Mouse (Mus musculus): Measurements from ENCODE around the gene Iqschfp. TPM values are rescaled to one million over a fixed set of nuclear protein-coding genes. Genes with fewer than 3 reads are reported as not detected.
A peak's percentile ranks its signal among the peaks of the same experiment; 100 is the strongest.

Gene Iqschfp
- polyA plus RNA-seq, 1 experiment = not detected

DNA sequence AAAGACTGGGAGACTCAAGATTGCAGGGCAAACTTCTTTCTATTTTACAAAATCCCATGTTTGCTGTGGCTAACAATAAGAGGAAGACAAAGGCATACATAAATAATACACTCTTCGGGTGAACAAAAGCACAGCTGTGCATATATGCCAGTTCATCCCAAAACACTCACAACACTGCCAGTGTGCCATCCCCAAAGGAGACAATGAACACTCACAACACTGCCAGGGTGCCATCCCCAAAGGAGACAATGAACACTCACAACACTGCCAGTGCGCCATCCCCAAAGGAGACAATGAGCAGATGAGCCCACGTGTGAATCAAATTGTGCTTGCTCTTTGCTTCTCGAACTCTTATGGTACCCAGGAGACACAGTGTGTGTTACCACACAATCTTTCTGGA is 527.8 kb downstream of the Iqschfp start:
- Histone ChIP-seq H3K4me3 (ENCODE audit: insufficient read depth, low read depth, low read length) (no peak overlapping the region), H3K4me1 (ENCODE audit: control insufficient read depth, insufficient read depth, insufficient read length, low read length) (no peaks in the 10 kb centered on the region), H3K27ac (replicated peaks; ENCODE audit: low read depth, low read length) (no peak overlapping the region)

DNA sequence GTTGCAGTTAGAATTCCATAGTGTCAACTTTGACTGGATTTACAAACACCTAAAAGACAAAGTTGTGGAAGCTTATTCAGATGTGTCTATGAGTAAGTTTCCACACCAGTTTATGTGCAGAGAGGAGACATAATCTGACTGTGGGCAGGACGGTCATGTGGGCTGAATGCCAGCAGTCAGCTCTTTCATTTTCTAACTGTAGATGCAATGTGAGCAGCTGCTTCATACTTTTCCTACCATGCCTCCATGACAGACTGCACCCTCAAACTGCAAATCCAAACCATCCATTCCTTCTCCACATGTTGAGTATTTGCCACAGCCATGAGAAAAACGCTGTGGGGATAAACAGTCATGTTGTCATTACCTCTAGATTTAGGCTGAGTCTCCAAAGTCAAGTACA is 528.9 kb downstream of the Iqschfp start:
- H3K27ac ChIP-seq (replicated peaks; ENCODE audit: low read depth, low read length) = no peak overlapping the region
- no peaks in the 10 kb centered on the region for H3K4me1 ChIP-seq (ENCODE audit: control insufficient read depth, insufficient read depth, insufficient read length, low read length)
- no peak overlapping the region for H3K4me3 ChIP-seq (ENCODE audit: insufficient read depth, low read depth, low read length)

DNA sequence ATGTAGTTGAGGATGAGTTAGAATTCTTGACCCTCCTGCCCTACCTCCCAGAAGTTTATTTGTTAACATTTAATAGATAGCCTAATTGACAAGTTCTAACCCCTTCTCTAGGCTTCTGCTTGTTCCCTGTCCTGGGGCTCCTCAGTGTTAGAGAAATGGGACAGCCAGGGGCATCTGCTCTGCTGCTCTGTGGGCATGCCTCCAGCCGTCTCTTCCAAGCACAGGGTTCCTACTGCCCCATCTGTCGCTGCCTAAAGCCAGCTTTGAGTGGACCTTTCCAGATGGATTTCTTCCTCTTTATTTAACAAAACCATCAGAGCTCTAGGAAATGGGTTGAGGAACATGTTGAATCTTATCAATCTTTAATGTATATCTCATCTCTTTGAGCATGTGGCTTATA is 529.8 kb downstream of the Iqschfp start:
- Histone ChIP-seq H3K4me1 (ENCODE audit: control insufficient read depth, insufficient read depth, insufficient read length, low read length) (no peaks in the 10 kb centered on the region), H3K4me3 (ENCODE audit: insufficient read depth, low read depth, low read length) (no peak overlapping the region), H3K27ac (replicated peaks; ENCODE audit: low read depth, low read length) (no peak overlapping the region)

DNA sequence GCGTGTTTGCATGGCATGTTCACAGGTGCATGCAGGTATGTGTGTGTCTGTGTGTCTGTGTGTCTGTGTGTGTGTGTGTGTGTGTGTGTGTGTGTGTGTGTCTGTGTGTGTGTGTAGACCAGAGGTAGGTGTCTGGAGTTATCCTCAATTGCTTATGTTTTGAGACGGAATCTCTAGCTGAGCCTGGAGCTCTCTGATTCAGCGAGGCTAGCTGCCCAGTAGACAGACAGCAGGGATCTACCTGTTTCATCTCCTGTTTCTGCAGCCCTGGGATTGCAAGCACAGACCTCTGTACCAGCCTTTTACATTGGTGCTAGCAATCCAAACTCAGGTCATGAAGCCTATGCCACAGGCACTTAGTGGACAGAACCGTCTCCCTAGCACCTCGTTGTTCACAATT is 536.0 kb downstream of the Iqschfp start:
- H3K4me1 ChIP-seq (ENCODE audit: control insufficient read depth, insufficient read depth, insufficient read length, low read length) = peaks cover 5% of the 10 kb centered on the region; the same call in 1 of the 2 replicates
- H3K27ac ChIP-seq (replicated peaks; ENCODE audit: low read depth, low read length) = no peak overlapping the region
- H3K4me3 ChIP-seq (ENCODE audit: insufficient read depth, low read depth, low read length) = no peak overlapping the region

DNA sequence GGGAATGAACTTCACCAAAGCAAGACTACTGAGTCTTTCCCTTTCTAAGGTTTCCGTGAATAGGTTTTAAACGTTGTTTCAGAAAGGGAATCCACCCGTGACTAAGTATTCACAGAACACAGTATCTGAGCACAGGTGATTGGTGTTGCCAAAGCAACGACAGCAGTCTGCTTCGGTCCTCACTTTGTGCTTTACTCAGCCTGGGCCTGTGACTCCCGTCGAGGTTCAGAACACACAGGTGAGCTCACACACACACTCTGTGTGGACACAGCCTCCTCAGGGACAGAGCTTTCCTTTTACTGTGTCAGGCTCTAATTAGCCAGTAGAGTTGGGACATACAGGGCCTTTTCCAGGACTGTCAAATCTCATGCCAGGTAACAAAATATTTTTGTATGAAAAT is 542.4 kb downstream of the Iqschfp start:
- Histone ChIP-seq H3K27ac (replicated peaks; ENCODE audit: low read depth, low read length) (no peak overlapping the region), H3K4me1 (ENCODE audit: control insufficient read depth, insufficient read depth, insufficient read length, low read length) (peaks cover 5% of the 10 kb centered on the region; the same call in 1 of the 2 replicates), H3K4me3 (ENCODE audit: insufficient read depth, low read depth, low read length) (no peak overlapping the region)

DNA sequence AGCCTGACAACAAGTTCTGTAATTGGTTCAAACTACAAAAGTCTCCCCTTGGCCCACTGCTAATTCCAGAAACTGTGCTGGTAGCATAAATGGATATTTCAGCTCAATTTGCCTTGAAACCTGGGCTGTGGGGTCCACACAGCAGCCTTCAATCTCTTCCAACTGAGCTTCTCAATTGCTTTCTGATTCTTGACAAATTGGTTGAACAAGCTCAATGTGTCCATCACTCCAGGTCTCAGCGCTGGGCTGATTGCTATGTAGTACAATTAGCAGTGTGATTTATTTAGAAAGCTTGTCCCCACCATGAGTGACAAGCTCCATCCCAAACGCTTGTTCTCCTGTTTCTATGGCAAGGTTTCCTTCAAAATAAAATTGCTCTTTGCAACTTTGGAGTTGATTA is 542.9 kb downstream of the Iqschfp start:
- peaks cover 5% of the 10 kb centered on the region; the same call in 1 of the 2 replicates for H3K4me1 ChIP-seq (ENCODE audit: control insufficient read depth, insufficient read depth, insufficient read length, low read length)
- no peak overlapping the region for H3K27ac ChIP-seq (replicated peaks; ENCODE audit: low read depth, low read length)
- H3K4me3 ChIP-seq (ENCODE audit: insufficient read depth, low read depth, low read length) = no peak overlapping the region

DNA sequence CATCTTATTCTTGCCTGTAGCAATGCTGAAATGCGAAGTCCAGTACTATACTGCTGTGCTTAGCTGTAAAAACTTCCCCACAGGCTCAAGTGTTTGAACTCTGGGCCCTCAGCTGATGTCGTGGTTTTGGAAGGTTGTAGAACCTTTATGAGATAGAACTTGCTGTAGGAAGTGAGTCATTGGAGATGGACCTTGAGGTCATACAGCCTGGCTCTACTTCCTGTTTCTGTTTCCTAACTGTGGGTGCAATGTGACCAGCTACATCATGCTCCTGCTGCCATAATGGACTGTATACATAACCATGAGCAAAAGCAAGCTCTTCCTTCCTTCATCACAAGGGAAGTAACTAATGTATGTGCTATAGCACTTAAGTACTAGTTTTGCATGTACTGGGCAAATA is 556.4 kb downstream of the Iqschfp start:
- Histone ChIP-seq H3K4me3 (ENCODE audit: insufficient read depth, low read depth, low read length) (no peak overlapping the region), H3K27ac (replicated peaks; ENCODE audit: low read depth, low read length) (no peak overlapping the region), H3K4me1 (ENCODE audit: control insufficient read depth, insufficient read depth, insufficient read length, low read length) (no peaks in the 10 kb centered on the region)

DNA sequence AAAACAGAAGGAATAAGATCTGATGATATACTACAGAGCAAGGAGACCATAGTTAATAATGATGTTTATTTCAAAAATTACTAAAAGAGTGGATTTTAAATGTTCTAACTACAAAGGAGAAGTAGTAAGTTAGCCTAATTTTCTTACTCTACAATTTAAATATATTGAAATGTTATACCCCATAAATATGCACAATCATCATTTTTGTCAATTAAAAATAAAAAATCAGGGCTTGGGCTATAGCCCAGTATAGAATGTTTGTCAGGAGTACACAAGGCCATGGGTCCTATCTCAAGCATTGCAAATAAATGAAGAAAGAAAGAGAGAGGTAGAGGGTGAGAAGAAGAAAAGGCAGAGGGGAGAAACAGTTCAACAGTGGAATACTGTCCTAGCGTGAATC is 559.6 kb downstream of the Iqschfp start:
- H3K4me1 ChIP-seq (ENCODE audit: control insufficient read depth, insufficient read depth, insufficient read length, low read length) = no peaks in the 10 kb centered on the region
- H3K27ac ChIP-seq (replicated peaks; ENCODE audit: low read depth, low read length) = no peak overlapping the region
- no peak overlapping the region for H3K4me3 ChIP-seq (ENCODE audit: insufficient read depth, low read depth, low read length)

DNA sequence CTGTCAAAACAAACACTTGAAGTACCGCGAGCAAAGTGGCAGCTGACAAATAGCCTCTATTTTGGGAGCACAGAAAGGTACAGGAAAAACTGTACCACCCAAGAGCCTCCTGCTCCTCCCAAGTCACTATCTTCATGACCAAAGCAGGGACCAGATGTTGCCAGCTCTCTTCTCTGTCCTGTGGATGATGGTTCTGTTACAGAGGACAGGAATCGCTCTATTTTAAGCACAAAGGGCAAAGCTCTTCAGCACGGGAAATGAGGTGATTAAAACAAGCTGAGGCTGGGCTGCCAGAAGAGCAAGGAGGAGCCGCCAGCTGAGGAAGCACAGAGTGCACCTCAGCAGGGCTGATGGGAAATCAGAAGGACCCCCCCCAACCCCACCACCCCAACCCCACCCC is 561.2 kb downstream of the Iqschfp start:
- Histone ChIP-seq H3K4me3 (ENCODE audit: insufficient read depth, low read depth, low read length) (no peak overlapping the region), H3K4me1 (ENCODE audit: control insufficient read depth, insufficient read depth, insufficient read length, low read length) (no peaks in the 10 kb centered on the region), H3K27ac (replicated peaks; ENCODE audit: low read depth, low read length) (peak overlapping the region; percentile 48; the same call in 1 of the 2 replicates)

DNA sequence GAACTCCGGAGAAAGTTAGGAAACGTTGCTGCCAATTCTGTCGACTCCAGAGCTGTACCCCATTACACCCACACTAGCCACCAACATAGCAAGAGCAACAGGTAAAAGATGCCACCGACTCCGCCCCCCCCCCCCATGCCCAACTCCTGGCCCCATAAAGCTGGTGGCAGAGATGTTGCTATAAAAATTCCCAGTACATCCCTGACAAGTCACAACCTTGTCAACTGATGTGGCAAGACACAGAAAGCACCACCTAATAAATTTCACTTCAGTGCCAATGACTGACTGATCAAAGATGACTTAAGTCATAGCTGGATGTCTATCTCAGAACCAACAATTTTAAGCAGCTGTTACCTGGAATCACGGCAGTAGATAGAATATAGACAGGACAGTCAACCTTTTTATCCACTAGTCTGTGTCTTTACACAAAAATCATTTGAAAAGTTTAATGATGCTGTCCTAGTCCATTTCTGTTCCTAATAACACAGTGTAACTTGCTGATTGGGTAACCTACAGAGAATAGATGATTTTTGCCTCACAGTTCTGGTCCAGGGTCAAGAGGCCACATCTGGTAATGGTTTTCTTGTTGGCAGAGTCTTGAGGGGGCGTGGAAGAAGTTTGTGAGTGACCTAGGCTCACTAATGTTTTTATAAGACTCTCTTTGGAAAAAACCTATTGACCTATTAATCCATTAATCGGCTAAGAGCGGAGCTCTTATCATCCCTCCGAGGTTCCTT is 561.9 kb downstream of the Iqschfp start:
- Histone ChIP-seq H3K4me1 (ENCODE audit: control insufficient read depth, insufficient read depth, insufficient read length, low read length) (no peaks in the 10 kb centered on the region), H3K4me3 (ENCODE audit: insufficient read depth, low read depth, low read length) (no peak overlapping the region), H3K27ac (replicated peaks; ENCODE audit: low read depth, low read length) (no peak overlapping the region)

DNA sequence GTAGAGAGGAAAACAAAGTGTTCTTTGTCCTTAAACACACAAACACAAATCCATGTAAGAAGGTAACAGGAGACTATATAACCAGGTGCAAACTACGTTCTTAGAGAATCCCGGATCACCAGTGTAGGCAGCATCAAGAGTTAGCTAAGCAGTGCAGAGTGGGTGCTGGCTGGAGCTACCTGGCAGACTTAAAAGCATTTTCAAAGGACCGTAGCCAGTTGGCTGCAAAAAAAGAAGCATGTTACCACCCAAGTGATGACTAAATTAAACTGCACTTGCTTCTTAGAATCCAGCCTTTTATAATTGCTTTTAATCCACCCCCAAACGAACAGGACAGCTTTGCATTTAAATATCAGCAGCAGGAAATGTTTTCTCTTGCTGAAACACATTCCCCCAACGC is 574.6 kb downstream of the Iqschfp start:
- Histone ChIP-seq H3K4me3 (ENCODE audit: insufficient read depth, low read depth, low read length) (no peak overlapping the region), H3K27ac (replicated peaks; ENCODE audit: low read depth, low read length) (no peak overlapping the region), H3K4me1 (ENCODE audit: control insufficient read depth, insufficient read depth, insufficient read length, low read length) (no peaks in the 10 kb centered on the region)

DNA sequence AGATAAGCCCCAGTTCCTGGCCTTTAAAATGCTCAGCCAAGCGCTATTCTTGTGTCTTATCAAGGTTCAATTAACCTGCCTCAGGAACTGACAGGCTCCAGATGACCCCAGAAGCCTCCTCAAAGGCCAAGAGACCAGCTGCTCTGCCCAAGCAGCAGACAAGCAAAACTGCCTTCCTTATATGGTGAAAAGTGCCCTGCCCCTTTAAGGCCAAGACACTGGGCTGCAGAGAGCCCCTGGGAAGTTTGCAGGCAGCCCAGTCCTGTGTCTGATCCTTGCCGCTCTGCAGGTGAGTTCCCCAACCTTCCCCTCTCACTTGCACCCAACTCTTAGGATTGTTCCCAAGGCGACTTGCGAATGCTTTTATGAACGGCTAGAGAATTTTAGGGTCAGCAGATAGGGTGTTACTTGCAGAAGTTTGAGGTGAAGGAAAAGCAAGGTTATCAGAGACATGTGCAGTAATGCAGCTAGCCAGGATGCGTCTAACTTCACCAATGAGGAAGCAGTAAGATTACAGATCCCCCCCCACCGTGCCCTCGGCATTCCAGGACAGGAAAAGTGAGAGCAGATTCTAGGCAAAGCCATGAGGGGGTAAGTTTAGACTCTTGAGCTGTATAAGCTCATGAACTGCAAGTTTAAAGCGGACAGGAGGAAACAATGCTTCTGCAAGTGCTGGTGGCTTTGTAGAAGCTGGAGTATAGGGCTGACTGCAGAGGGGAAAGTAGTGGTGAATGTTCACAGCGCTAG is 576.1 kb downstream of the Iqschfp start:
- Histone ChIP-seq H3K27ac (replicated peaks; ENCODE audit: low read depth, low read length) (no peak overlapping the region), H3K4me3 (ENCODE audit: insufficient read depth, low read depth, low read length) (peak overlapping the region; percentile 51)

DNA sequence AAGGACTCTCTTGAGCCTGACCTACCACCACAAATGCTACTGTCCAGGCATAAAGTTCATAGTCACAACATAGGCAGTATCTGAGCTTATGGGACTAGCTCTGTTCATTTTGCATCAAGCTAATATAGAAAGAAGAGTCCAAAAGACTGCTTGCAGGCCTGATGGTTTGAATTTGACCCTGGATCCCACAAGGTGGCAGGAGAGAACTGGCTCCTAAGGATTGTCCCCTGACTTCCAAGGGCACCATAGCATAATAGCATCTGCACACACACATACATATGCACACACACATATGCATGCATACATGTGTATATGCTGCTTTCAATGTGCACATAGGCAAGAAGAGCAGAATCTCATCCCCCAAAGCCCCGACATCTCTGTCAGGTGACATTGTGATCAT is 577.6 kb downstream of the Iqschfp start:
- no peak overlapping the region for H3K4me3 ChIP-seq (ENCODE audit: insufficient read depth, low read depth, low read length)
- no peaks in the 10 kb centered on the region for H3K4me1 ChIP-seq (ENCODE audit: control insufficient read depth, insufficient read depth, insufficient read length, low read length)
- no peak overlapping the region for H3K27ac ChIP-seq (replicated peaks; ENCODE audit: low read depth, low read length)

More for the DNA sequence above, 576.1 kb downstream of the Iqschfp start:
- no peaks in the 10 kb centered on the region for H3K4me1 ChIP-seq (ENCODE audit: control insufficient read depth, insufficient read depth, insufficient read length, low read length)

DNA sequence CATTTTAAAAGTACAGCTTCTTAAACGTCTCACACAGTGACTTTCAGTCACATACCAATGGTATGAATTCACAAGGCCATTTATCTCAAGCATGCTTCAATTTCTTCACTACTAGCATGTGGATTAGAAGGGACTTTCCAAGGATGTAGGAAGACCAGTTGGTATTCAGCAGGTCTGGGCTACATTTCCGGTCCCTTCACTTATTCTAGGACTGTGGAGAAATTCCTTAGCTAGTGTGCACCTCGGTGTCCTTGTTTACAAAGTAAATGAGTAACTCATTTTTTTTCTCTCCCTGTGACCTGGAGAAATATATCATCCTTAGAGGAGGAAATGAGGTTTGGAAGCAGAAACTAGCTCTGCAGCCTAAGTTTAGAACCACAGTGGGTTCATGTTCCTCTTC is 578.0 kb downstream of the Iqschfp start:
- Histone ChIP-seq H3K27ac (replicated peaks; ENCODE audit: low read depth, low read length) (no peak overlapping the region), H3K4me3 (ENCODE audit: insufficient read depth, low read depth, low read length) (no peak overlapping the region), H3K4me1 (ENCODE audit: control insufficient read depth, insufficient read depth, insufficient read length, low read length) (no peaks in the 10 kb centered on the region)

DNA sequence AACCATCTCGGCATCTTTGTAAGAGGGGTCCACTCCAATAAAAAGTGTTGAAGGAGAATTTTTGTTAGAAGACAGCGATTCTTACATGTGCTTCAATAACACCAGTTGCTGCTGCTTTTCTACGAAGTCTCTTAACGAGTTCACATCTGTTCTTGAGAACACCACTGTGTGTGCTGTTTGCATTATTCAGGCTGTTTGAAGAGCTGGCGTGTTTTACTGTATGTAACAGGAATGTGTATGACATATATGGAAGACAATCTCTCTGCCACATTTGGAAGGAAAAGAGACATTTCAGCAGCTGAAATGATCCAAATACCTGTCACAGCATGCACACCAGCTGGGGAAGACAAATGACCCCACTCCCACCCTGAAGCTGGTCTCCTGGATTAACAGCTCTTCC is 578.6 kb downstream of the Iqschfp start:
- H3K4me3 ChIP-seq (ENCODE audit: insufficient read depth, low read depth, low read length) = no peak overlapping the region
- no peaks in the 10 kb centered on the region for H3K4me1 ChIP-seq (ENCODE audit: control insufficient read depth, insufficient read depth, insufficient read length, low read length)
- no peak overlapping the region for H3K27ac ChIP-seq (replicated peaks; ENCODE audit: low read depth, low read length)

DNA sequence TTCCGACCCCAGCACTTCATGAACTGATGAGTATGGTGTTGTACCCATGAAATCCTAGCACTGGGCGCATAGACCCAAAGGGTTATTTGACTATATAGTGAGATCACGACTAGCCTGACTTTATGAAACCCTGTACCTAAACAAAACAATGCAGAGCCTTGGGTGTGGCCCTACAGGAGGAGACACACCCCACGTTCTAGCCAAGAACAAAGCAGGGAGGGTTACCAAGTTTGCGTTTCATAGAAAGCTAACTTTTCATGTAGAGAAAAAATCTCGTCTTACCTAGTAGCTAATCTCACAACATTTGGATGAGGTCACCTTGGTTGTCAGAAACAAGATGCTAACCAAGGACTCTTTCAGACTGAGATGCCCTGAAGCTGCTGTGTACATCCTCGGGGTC is 584.3 kb downstream of the Iqschfp start:
- H3K27ac ChIP-seq (replicated peaks; ENCODE audit: low read depth, low read length) = no peak overlapping the region
- H3K4me1 ChIP-seq (ENCODE audit: control insufficient read depth, insufficient read depth, insufficient read length, low read length) = no peaks in the 10 kb centered on the region
- no peak overlapping the region for H3K4me3 ChIP-seq (ENCODE audit: insufficient read depth, low read depth, low read length)

All from brown adipose tissue, adult 24 weeks (tissue).